Mouse (Mus musculus): Measurements from ENCODE around the gene Ptprr.

DNA sequence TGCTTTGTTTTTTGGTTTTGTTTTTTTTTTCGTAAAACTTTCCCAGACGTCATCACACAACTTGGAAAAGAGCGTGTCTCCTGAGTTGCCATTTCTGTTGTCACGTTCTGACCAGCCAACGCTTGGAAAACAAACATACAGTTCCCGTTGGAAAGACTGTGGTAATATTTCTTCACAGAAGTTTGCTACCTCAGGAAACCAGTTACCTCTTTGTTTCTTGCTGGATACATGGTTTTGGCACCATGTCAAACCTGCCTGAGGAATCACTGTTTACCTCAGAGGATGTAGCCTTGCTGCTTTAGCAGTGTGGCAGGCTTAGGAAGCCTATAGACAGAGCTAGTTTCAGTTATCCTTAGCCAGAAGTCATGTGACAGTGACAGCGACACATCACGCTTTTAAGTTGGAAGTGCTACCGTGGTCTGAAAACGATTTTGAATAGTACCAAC, 253.5 kb downstream of the Ptprr start:
- no peak for TF ChIP-seq CTCF (IDR thresholded peaks at IDR 0.05; ENCODE audit: borderline replicate concordance, insufficient read depth, low read depth, low read length)
- TF ChIP-seq POLR2A (IDR thresholded peaks at IDR 0.05; ENCODE audit: borderline replicate concordance, insufficient read depth, low read length): no peak
